Mouse (Mus musculus) E14TG2a.4 (cell line): ENCODE measurements around the gene Cadps.

Source experiments
- CTCF ChIP-seq: conservative IDR thresholded peaks from 2 replicates; pipeline ENCODE4 v1.5.1; 2014; ENCODE audit warnings: low read length
- NANOG ChIP-seq: IDR thresholded peaks from 2 replicates; pipeline ENCODE4 v1.6.1; 2014; ENCODE audit warnings: borderline replicate concordance, low read length, mixed read lengths
- POU5F1 ChIP-seq: IDR thresholded peaks from 2 replicates; pipeline ENCODE4 v1.6.1; 2014; ENCODE audit warnings: low read length, borderline replicate concordance

DNA sequence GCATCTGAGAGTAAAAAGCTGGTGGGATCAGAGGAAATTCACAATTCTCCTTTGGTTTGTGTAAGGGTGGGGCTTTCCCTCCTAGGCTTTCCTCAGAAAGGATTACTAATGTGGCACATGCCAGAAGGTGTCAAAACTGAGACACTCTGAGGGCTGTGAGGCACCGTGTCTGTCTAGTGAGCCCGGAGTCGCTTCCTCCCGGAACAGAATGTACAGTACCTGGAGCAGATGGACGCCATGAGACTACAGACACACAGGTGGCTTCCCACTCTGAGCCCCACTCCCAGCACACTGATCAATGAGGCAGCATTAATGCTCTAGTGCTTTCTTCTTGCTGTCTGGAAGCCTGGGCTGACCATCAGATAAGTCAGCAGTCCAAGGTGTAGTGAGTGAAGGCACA lies 283.8 kb downstream of the Cadps start:
- TF ChIP-seq CTCF (no peak), POU5F1 (no peak), NANOG (no peak)
